Mouse (Mus musculus): Measurements from ENCODE around the gene Fis1. TPM values are rescaled to one million over a fixed set of nuclear protein-coding genes. Genes with fewer than 3 reads are reported as not detected.

Fis1 gene
- polyA plus RNA-seq, 1 experiment from 2014 or later: 255 TPM

DNA sequence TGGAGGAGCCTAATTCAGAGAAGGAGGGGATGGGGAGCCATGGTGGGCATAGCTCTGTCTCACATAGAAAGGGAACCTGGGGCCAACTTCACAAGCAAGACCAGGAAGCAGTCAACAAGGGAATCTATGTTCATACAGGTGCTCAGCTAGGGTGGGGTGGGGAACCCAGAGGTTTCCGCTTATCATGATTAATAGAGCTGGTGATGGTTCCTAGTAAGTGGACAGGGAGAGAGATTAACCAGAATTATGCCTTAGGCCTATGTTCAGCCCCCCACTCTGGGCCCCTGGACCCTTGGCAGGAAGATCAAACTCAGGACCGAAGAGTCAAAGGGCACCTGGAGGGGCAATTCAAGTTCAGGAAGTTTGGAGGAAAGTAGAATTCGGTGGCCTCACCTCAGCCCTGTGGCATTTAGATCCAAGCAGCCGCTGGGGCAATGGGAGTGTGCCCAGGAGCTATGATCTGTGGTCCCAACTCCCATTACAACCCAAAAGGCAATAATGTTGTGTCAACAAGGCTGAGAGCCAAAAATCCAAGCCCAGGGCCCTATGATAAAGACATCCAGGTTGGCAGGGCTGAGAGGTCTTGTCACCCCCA, 13.9 kb downstream of the Fis1 start:
- TF ChIP-seq EP300 (optimal IDR thresholded peaks at IDR 0.05) (no peak), CTCF (IDR thresholded peaks at IDR 0.05; ENCODE audit: low read depth) (no peak)
- peak overlapping the region; percentile 76 for H3K27ac ChIP-seq (replicated peaks)
- H3K4me3 ChIP-seq (ENCODE audit: low read depth, low read length): no peak overlapping the region
- peaks cover 22% of the 10 kb centered on the region for H3K4me1 ChIP-seq (replicated peaks; ENCODE audit: control insufficient read depth, insufficient read depth)
- DNase-seq (ENCODE audit: low spot score) (no peak), ATAC-seq (ENCODE audit: low FRiP score, low TSS enrichment) (no peak)
- no peak overlapping the region for H3K4me2 ChIP-seq (replicated peaks; ENCODE audit: low read depth)
- peaks cover 23% of the 10 kb centered on the region; the same call in 1 of the 2 replicates for H3K36me3 ChIP-seq (ENCODE audit: control insufficient read depth, insufficient read depth, low read length)
- 73% methylated on average over 4 of the region's 4 CpGs for WGBS
- no peaks in the 10 kb centered on the region for H3K27me3 ChIP-seq (ENCODE audit: control insufficient read depth, insufficient read depth, low read length)
- H3K9ac ChIP-seq (ENCODE audit: low read length): no peak overlapping the region
- H3K9me3 ChIP-seq (ENCODE audit: control insufficient read depth, low read length): no peaks in the 10 kb centered on the region

DNA sequence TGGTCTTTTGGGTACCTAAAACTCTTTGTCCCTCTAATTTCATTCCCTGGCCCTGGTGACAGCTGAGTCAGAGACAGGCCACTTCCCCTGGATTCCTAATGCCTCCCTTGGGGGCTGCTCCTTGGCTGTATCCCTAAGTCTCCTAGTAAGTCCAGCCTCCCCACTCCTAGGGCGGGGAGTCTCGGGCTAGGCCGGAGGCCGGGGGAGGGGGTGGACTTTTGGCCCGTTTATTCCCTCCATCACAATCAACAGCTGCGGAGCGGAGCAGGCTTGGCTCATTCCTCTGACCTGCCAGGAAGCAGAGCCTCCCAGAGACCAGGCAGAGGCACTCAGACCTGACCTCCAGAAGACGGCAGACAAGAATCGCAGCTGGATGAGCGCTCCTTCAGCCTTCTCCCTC, 14.5 kb downstream of the Fis1 start:
- no peak overlapping the region; the same call in 1 of the 2 replicates for H3K9ac ChIP-seq (ENCODE audit: low read length)
- no peak for TF ChIP-seq EP300 (optimal IDR thresholded peaks at IDR 0.05)
- TF ChIP-seq CTCF (IDR thresholded peaks at IDR 0.05; ENCODE audit: low read depth): no peak
- no peak overlapping the region for H3K4me3 ChIP-seq (ENCODE audit: low read depth, low read length)
- 38% methylated on average over 10 of the region's 10 CpGs for WGBS
- DNase-seq (ENCODE audit: low spot score) (peak; percentile 63), ATAC-seq (ENCODE audit: low FRiP score, low TSS enrichment) (peak; percentile 11; the same call in 1 of the 2 replicates)
- H3K4me2 ChIP-seq (replicated peaks; ENCODE audit: low read depth): no peak overlapping the region
- H3K36me3 ChIP-seq (ENCODE audit: control insufficient read depth, insufficient read depth, low read length): peaks cover 23% of the 10 kb centered on the region; the same call in 1 of the 2 replicates
- H3K27me3 ChIP-seq (ENCODE audit: control insufficient read depth, insufficient read depth, low read length): no peaks in the 10 kb centered on the region
- H3K27ac ChIP-seq (replicated peaks): peak overlapping the region; percentile 76
- no peaks in the 10 kb centered on the region for H3K9me3 ChIP-seq (ENCODE audit: control insufficient read depth, low read length)
- peaks cover 22% of the 10 kb centered on the region for H3K4me1 ChIP-seq (replicated peaks; ENCODE audit: control insufficient read depth, insufficient read depth)

DNA sequence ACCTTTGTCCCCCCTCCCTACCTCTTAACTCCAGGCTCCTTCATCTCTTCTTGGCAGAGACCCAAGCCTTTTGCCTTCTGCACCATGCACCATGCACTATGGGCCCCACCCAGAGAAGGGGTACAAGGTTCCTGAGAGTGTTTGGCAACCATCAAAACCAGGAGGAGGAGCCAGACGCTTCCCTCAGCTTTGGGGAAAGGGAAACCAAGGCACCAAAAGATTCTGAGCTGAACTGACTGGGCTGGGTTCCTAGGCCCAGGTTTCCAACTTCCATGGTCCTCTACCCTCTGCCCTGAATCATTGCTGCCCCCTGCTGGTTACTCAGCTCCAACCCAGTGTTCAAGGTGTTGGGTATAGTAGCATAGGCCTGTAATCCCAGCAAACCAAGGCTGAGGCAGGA, 17.6 kb downstream of the Fis1 start:
- H3K27me3 ChIP-seq (ENCODE audit: control insufficient read depth, insufficient read depth, low read length): no peaks in the 10 kb centered on the region
- H3K4me1 ChIP-seq (replicated peaks; ENCODE audit: control insufficient read depth, insufficient read depth): peaks cover 17% of the 10 kb centered on the region
- TF ChIP-seq EP300 (optimal IDR thresholded peaks at IDR 0.05) (no peak), CTCF (IDR thresholded peaks at IDR 0.05; ENCODE audit: low read depth) (peak; percentile 87)
- H3K9ac ChIP-seq (ENCODE audit: low read length): no peak overlapping the region
- DNase-seq (ENCODE audit: low spot score) (peak; percentile 80), ATAC-seq (ENCODE audit: low FRiP score, low TSS enrichment) (peak; percentile 53)
- WGBS: 68% methylated on average over 1 of the region's 1 CpGs
- H3K4me3 ChIP-seq (ENCODE audit: low read depth, low read length): no peak overlapping the region
- H3K27ac ChIP-seq (replicated peaks): no peak overlapping the region
- no peak overlapping the region for H3K4me2 ChIP-seq (replicated peaks; ENCODE audit: low read depth)
- H3K9me3 ChIP-seq (ENCODE audit: control insufficient read depth, low read length): no peaks in the 10 kb centered on the region
- H3K36me3 ChIP-seq (ENCODE audit: control insufficient read depth, insufficient read depth, low read length): peaks cover 5% of the 10 kb centered on the region; the same call in 1 of the 2 replicates

DNA sequence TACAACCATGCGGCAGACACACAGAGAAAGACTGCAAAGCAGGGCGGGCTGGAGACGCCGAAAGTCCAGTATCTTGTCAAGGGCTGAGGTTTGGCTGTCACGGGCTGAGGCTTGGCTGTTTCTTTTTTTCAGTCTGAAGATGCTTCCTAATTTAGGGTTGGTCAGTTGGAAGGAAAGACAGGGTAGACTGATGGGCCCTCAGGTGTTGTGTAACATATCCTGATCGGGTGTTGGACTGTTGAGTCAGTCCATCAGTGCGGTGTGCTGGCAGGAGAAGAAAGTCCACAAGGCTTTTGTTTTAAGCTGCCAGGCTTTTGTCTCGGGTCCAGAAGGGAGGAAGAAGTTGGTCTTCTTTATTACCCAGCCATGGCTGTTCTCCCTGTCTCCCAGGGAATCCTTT, 20.6 kb downstream of the Fis1 start:
- H3K36me3 ChIP-seq (ENCODE audit: control insufficient read depth, insufficient read depth, low read length): no peaks in the 10 kb centered on the region
- no peaks in the 10 kb centered on the region for H3K27me3 ChIP-seq (ENCODE audit: control insufficient read depth, insufficient read depth, low read length)
- no peak for TF ChIP-seq CTCF (IDR thresholded peaks at IDR 0.05; ENCODE audit: low read depth)
- no peak for TF ChIP-seq EP300 (optimal IDR thresholded peaks at IDR 0.05)
- no peak for DNase-seq (ENCODE audit: low spot score)
- WGBS: 66% methylated on average over 8 of the region's 8 CpGs
- H3K9ac ChIP-seq (ENCODE audit: low read length): 0 out of 2 replicates have a peak overlapping the region, but pooled peaks have one; percentile 18
- H3K4me3 ChIP-seq (ENCODE audit: low read depth, low read length): no peak overlapping the region
- H3K9me3 ChIP-seq (ENCODE audit: control insufficient read depth, low read length): no peaks in the 10 kb centered on the region
- no peak overlapping the region for H3K4me2 ChIP-seq (replicated peaks; ENCODE audit: low read depth)
- ATAC-seq (ENCODE audit: low FRiP score, low TSS enrichment): no peak
- no peak overlapping the region for H3K27ac ChIP-seq (replicated peaks)
- no peaks in the 10 kb centered on the region for H3K4me1 ChIP-seq (replicated peaks; ENCODE audit: control insufficient read depth, insufficient read depth)

DNA sequence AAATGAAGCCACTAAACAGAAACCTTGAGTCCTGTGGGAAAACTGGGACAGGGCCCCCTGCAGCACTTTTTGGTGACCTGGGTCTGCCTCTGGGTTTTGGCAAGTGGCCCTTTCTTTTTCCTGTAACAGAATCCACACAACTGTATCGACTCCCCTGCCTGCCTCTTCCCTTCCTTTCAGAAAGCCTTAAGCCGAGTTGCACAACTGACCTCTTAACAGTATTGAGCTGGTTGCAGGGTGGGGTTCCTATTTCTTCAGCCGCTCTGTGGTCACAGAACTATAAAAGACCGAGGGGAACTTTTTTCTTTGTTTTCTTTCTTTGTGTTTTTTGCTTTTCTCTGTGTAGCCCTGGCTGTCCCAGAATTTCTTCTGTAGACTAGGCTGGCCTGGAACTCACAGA, 24.7 kb downstream of the Fis1 start:
- Histone ChIP-seq H3K4me2 (replicated peaks; ENCODE audit: low read depth) (no peak overlapping the region), H3K27me3 (ENCODE audit: control insufficient read depth, insufficient read depth, low read length) (no peaks in the 10 kb centered on the region), H3K36me3 (ENCODE audit: control insufficient read depth, insufficient read depth, low read length) (no peaks in the 10 kb centered on the region), H3K27ac (replicated peaks) (no peak overlapping the region), H3K4me1 (replicated peaks; ENCODE audit: control insufficient read depth, insufficient read depth) (no peaks in the 10 kb centered on the region), H3K4me3 (ENCODE audit: low read depth, low read length) (no peak overlapping the region), H3K9me3 (ENCODE audit: control insufficient read depth, low read length) (no peaks in the 10 kb centered on the region), H3K9ac (ENCODE audit: low read length) (no peak overlapping the region)
- WGBS: 33% methylated on average over 4 of the region's 4 CpGs
- ATAC-seq (ENCODE audit: low FRiP score, low TSS enrichment): no peak
- no peak for DNase-seq (ENCODE audit: low spot score)
- TF ChIP-seq EP300 (optimal IDR thresholded peaks at IDR 0.05) (no peak), CTCF (IDR thresholded peaks at IDR 0.05; ENCODE audit: low read depth) (no peak)

GRCm38 (mm10) chr5:136979762-136980161, 26.7 kb downstream of the Fis1 start:
- 90% methylated on average over 2 of the region's 2 CpGs for WGBS
- ATAC-seq (ENCODE audit: low FRiP score, low TSS enrichment) (no peak), DNase-seq (ENCODE audit: low spot score) (no peak)
- no peak overlapping the region for H3K27ac ChIP-seq (replicated peaks)
- no peaks in the 10 kb centered on the region for H3K4me1 ChIP-seq (replicated peaks; ENCODE audit: control insufficient read depth, insufficient read depth)
- H3K9me3 ChIP-seq (ENCODE audit: control insufficient read depth, low read length): no peaks in the 10 kb centered on the region
- no peak overlapping the region for H3K9ac ChIP-seq (ENCODE audit: low read length)
- H3K27me3 ChIP-seq (ENCODE audit: control insufficient read depth, insufficient read depth, low read length): no peaks in the 10 kb centered on the region
- H3K36me3 ChIP-seq (ENCODE audit: control insufficient read depth, insufficient read depth, low read length): no peaks in the 10 kb centered on the region
- no peak overlapping the region for H3K4me3 ChIP-seq (ENCODE audit: low read depth, low read length)
- H3K4me2 ChIP-seq (replicated peaks; ENCODE audit: low read depth): no peak overlapping the region
- TF ChIP-seq EP300 (optimal IDR thresholded peaks at IDR 0.05) (no peak), CTCF (IDR thresholded peaks at IDR 0.05; ENCODE audit: low read depth) (no peak)

Data from stomach, postnatal 0 days (tissue).